Mouse (Mus musculus): ENCODE measurements around the gene Zbtb41.

DNA sequence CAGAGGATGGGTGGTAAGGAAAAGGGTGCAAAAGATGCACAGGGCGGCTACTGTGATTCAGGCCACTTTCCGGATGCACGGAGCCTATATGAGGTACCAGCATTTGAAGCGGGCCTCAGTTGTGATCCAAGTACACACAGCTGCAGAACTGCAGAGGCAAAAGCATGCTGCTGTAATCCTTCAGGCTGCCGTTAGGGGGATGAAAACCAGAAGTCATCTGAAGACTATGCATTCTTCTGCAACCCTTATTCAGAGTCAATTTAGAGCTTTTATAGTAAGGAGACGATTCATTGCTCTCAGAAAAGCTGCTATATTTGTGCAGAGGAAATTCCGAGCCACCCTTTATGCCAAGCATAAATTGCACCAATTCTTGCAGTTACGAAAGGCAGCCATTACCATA is 58.2 kb downstream of the Zbtb41 start:
- TF ChIP-seq POLR2A (IDR thresholded peaks at IDR 0.05; ENCODE audit: control insufficient read depth, extremely low read depth, insufficient read depth, low read length, poor library complexity), result no peak
- no peak for TF ChIP-seq CTCF (IDR thresholded peaks at IDR 0.05; ENCODE audit: borderline replicate concordance, control insufficient read depth, extremely low read depth, insufficient read depth, low read length, poor library complexity)

Data from thymus, adult 2 months (tissue).